Mouse (Mus musculus): ENCODE results near the gene Elmo3. TPM values are rescaled to one million over a fixed set of nuclear protein-coding genes. Genes with fewer than 3 reads are reported as not detected.

Elmo3 gene
- polyA plus RNA-seq, 1 experiment from 2014 or later = 8.0 TPM

GRCm38 (mm10) chr8:105298351-105299252 is 6.8 kb upstream of the Elmo3 start:
- Histone ChIP-seq H3K9me3 (ENCODE audit: low read depth, low read length) (no peaks in the 10 kb centered on the region), H3K4me3 (ENCODE audit: low read depth, low read length) (peak overlapping the region; percentile 97), H3K27me3 (ENCODE audit: insufficient read depth, low read length) (no peaks in the 10 kb centered on the region), H3K27ac (ENCODE audit: low read depth) (peak overlapping the region; percentile 20; the same call in 1 of the 2 replicates), H3K36me3 (ENCODE audit: insufficient read depth) (peaks cover 51% of the 10 kb centered on the region), H3K4me2 (peak overlapping the region; percentile 95), H3K9ac (peak overlapping the region; percentile 89), H3K4me1 (ENCODE audit: insufficient read depth) (0 out of 2 replicates have a peak, but pooled peaks cover 6% of the 10 kb centered on the region)
- DNase-seq (no peak), ATAC-seq (ENCODE audit: insufficient read depth) (no peak)
- TF ChIP-seq CTCF (IDR thresholded peaks at IDR 0.05; ENCODE audit: low read depth) = no peak
- 52% methylated on average over 18 of the region's 18 CpGs for WGBS

DNA sequence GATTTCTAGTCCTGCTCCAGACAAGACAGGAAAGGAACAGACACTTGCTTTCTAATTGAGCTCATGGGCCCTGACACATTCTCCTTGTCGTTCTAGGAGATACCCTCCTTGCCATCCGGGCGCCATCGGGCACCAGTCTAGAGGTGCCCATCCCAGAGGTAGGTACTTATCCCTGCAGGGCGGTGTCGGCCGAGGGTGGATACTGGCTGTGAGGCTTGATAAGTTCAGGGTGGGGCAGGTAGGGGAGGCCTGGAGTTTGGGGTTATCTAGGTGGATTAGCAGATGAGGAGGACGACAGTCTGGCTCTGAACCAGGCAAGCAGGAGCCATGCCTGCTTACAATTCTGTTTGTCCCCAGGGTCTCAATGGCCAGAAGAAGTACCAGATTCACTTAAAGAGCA is 5.4 kb upstream of the Elmo3 start:
- no peak for TF ChIP-seq CTCF (IDR thresholded peaks at IDR 0.05; ENCODE audit: low read depth)
- Histone ChIP-seq H3K9me3 (ENCODE audit: low read depth, low read length) (no peaks in the 10 kb centered on the region), H3K27me3 (ENCODE audit: insufficient read depth, low read length) (no peaks in the 10 kb centered on the region), H3K27ac (ENCODE audit: low read depth) (no peak overlapping the region), H3K4me3 (ENCODE audit: low read depth, low read length) (no peak overlapping the region), H3K36me3 (ENCODE audit: insufficient read depth) (peaks cover 64% of the 10 kb centered on the region), H3K4me2 (peak overlapping the region; percentile 95; the same call in 1 of the 2 replicates), H3K4me1 (ENCODE audit: insufficient read depth) (peaks cover 14% of the 10 kb centered on the region; the same call in 1 of the 2 replicates), H3K9ac (no peak overlapping the region)
- WGBS = 95% methylated on average over 8 of the region's 8 CpGs
- DNase-seq = no peak
- ATAC-seq (ENCODE audit: insufficient read depth) = no peak

DNA sequence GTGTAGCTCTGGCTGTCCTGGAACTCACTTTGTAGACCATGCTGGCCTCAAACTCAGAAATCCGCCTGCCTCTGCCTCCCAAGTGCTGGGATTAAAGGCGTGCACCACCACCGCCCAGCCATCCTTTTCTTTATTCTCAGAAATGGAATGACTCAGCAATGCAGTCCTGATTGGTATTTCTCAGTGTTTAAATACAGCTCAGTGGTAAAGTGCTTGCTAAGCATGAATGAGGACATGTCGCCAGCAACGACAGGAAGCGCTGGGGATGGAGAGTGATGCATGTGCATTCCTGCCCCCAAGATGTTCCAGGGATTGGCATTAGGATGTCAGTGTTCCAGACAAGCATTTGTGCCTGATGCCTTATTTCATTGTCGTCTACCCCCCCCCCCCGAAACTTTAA is 2.0 kb upstream of the Elmo3 start:
- no peaks in the 10 kb centered on the region for H3K9me3 ChIP-seq (ENCODE audit: low read depth, low read length)
- no peak for TF ChIP-seq CTCF (IDR thresholded peaks at IDR 0.05; ENCODE audit: low read depth)
- no peaks in the 10 kb centered on the region for H3K27me3 ChIP-seq (ENCODE audit: insufficient read depth, low read length)
- H3K4me1 ChIP-seq (ENCODE audit: insufficient read depth) = peaks cover 24% of the 10 kb centered on the region
- peaks cover 78% of the 10 kb centered on the region for H3K36me3 ChIP-seq (ENCODE audit: insufficient read depth)
- H3K4me2 ChIP-seq = no peak overlapping the region
- no peak overlapping the region for H3K27ac ChIP-seq (ENCODE audit: low read depth)
- ATAC-seq (ENCODE audit: insufficient read depth) = no peak
- H3K4me3 ChIP-seq (ENCODE audit: low read depth, low read length) = no peak overlapping the region
- no peak for DNase-seq
- 77% methylated on average over 8 of the region's 8 CpGs for WGBS
- no peak overlapping the region for H3K9ac ChIP-seq

GRCm38 (mm10) chr8:105303874-105304273 is 1.5 kb upstream of the Elmo3 start:
- H3K4me1 ChIP-seq (ENCODE audit: insufficient read depth) = peaks cover 21% of the 10 kb centered on the region
- DNase-seq = no peak
- ATAC-seq (ENCODE audit: insufficient read depth) = no peak
- H3K4me2 ChIP-seq = no peak overlapping the region
- no peak overlapping the region for H3K4me3 ChIP-seq (ENCODE audit: low read depth, low read length)
- no peak for TF ChIP-seq CTCF (IDR thresholded peaks at IDR 0.05; ENCODE audit: low read depth)
- no peaks in the 10 kb centered on the region for H3K27me3 ChIP-seq (ENCODE audit: insufficient read depth, low read length)
- H3K27ac ChIP-seq (ENCODE audit: low read depth) = no peak overlapping the region; the same call in 1 of the 2 replicates
- 63% methylated on average over 9 of the region's 9 CpGs for WGBS
- H3K9ac ChIP-seq = no peak overlapping the region
- H3K36me3 ChIP-seq (ENCODE audit: insufficient read depth) = peaks cover 78% of the 10 kb centered on the region
- H3K9me3 ChIP-seq (ENCODE audit: low read depth, low read length) = no peaks in the 10 kb centered on the region

GRCm38 (mm10) chr8:105304325-105305210 is 833 bp upstream of the Elmo3 start:
- peak overlapping the region; percentile 63; the same call in 1 of the 2 replicates for H3K4me2 ChIP-seq
- 44% methylated on average over 9 of the region's 9 CpGs for WGBS
- no peaks in the 10 kb centered on the region for H3K27me3 ChIP-seq (ENCODE audit: insufficient read depth, low read length)
- H3K4me1 ChIP-seq (ENCODE audit: insufficient read depth) = peaks cover 21% of the 10 kb centered on the region
- DNase-seq = peak; percentile 64
- no peak overlapping the region for H3K9ac ChIP-seq
- no peaks in the 10 kb centered on the region for H3K9me3 ChIP-seq (ENCODE audit: low read depth, low read length)
- 0 out of 2 replicates have a peak overlapping the region, but pooled peaks have one; percentile 37 for H3K4me3 ChIP-seq (ENCODE audit: low read depth, low read length)
- TF ChIP-seq CTCF (IDR thresholded peaks at IDR 0.05; ENCODE audit: low read depth) = no peak
- H3K27ac ChIP-seq (ENCODE audit: low read depth) = peak overlapping the region; percentile 81; the same call in 1 of the 2 replicates
- H3K36me3 ChIP-seq (ENCODE audit: insufficient read depth) = peaks cover 81% of the 10 kb centered on the region
- ATAC-seq (ENCODE audit: insufficient read depth) = peak; percentile 16

DNA sequence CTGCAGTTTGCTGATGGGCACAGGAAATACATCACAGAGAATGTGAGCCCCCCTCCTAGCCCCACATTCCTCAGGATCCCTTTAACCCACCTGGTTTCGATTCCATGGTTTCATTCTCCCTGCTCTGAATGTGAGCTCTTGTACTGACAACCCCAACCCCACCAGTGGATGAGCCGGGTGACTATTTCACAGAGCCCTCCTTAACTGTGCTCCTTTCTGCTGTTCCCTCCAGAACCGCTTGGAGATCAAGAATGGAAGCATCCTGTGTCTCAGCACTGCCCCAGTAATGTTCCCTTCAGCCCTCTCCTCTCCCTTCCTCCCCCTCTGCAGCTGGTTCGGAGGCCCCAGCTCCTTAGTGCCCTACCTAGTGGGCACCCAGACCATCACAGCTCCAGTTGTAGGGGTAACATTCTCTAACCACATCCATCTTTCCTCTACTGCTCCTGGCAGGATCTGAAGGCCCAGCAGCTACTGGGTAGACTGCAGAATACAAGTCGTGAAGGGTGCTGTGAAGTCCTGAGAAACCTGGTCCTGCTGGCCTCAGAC is 818 bp downstream of the Elmo3 start:
- Histone ChIP-seq H3K4me3 (ENCODE audit: low read depth, low read length) (peak overlapping the region; percentile 37), H3K9me3 (ENCODE audit: low read depth, low read length) (no peaks in the 10 kb centered on the region), H3K4me2 (peak overlapping the region; percentile 63), H3K9ac (peak overlapping the region; percentile 48), H3K27me3 (ENCODE audit: insufficient read depth, low read length) (no peaks in the 10 kb centered on the region), H3K27ac (ENCODE audit: low read depth) (peak overlapping the region; percentile 81; the same call in 1 of the 2 replicates), H3K4me1 (ENCODE audit: insufficient read depth) (peaks cover 21% of the 10 kb centered on the region), H3K36me3 (ENCODE audit: insufficient read depth) (peaks cover 73% of the 10 kb centered on the region)
- DNase-seq (no peak), ATAC-seq (ENCODE audit: insufficient read depth) (peak; percentile 33)
- TF ChIP-seq CTCF (IDR thresholded peaks at IDR 0.05; ENCODE audit: low read depth) = 0 out of 2 replicates have a peak, but pooled peaks have one; percentile 9
- 30% methylated on average over 5 of the region's 5 CpGs for WGBS

Data from lung, embryonic 14.5 days (tissue).